Mouse (Mus musculus): ENCODE measurements at regions not wholly inside any gene's neighbourhood (a gene's known extent, or its start where the extent isn't known, plus 50 kb on each side); places are given as distances from the start of the nearest gene placed in this dataset.
A peak's percentile ranks its signal among the peaks of the same experiment; 100 is the strongest.

GRCm38 (mm10) chr3:51002662-51003061 is 221.6 kb upstream of the Noct start:
- ATAC-seq (ENCODE audit: insufficient number of reproducible peaks, low FRiP score, low TSS enrichment): no peak

GRCm38 (mm10) chr3:51003506-51004170 is 220.6 kb upstream of the Noct start:
- no peak for ATAC-seq (ENCODE audit: insufficient number of reproducible peaks, low FRiP score, low TSS enrichment)

GRCm38 (mm10) chr3:51004216-51004615 is 220.0 kb upstream of the Noct start:
- ATAC-seq (ENCODE audit: insufficient number of reproducible peaks, low FRiP score, low TSS enrichment): no peak

- no peak for ATAC-seq (ENCODE audit: insufficient number of reproducible peaks, low FRiP score, low TSS enrichment)
Observed at GRCm38 (mm10) chr3:51009098-51009497, 215.1 kb upstream of the Noct start.

GRCm38 (mm10) chr3:51019650-51020346 is 204.4 kb upstream of the Noct start:
- ATAC-seq (ENCODE audit: insufficient number of reproducible peaks, low FRiP score, low TSS enrichment): no peak

GRCm38 (mm10) chr3:51024655-51025054 is 199.6 kb upstream of the Noct start:
- no peak for ATAC-seq (ENCODE audit: insufficient number of reproducible peaks, low FRiP score, low TSS enrichment)

- no peak for ATAC-seq (ENCODE audit: insufficient number of reproducible peaks, low FRiP score, low TSS enrichment)
Observed at GRCm38 (mm10) chr3:51031821-51032220, 192.4 kb upstream of the Noct start.

- no peak for ATAC-seq (ENCODE audit: insufficient number of reproducible peaks, low FRiP score, low TSS enrichment)
Observed at GRCm38 (mm10) chr3:51033292-51033691, 191.0 kb upstream of the Noct start.

- no peak for ATAC-seq (ENCODE audit: insufficient number of reproducible peaks, low FRiP score, low TSS enrichment)
Observed at GRCm38 (mm10) chr3:51036700-51037306, 187.4 kb upstream of the Noct start.

- ATAC-seq (ENCODE audit: insufficient number of reproducible peaks, low FRiP score, low TSS enrichment): no peak
Observed at GRCm38 (mm10) chr3:51042223-51042846, 181.9 kb upstream of the Noct start.

GRCm38 (mm10) chr3:51048739-51049138 is 175.5 kb upstream of the Noct start:
- ATAC-seq (ENCODE audit: insufficient number of reproducible peaks, low FRiP score, low TSS enrichment): no peak

- no peak for ATAC-seq (ENCODE audit: insufficient number of reproducible peaks, low FRiP score, low TSS enrichment)
Observed at GRCm38 (mm10) chr3:51050156-51050555, 174.1 kb upstream of the Noct start.

- no peak for ATAC-seq (ENCODE audit: insufficient number of reproducible peaks, low FRiP score, low TSS enrichment)
Observed at GRCm38 (mm10) chr3:51055004-51055403, 169.2 kb upstream of the Noct start.

- no peak for ATAC-seq (ENCODE audit: insufficient number of reproducible peaks, low FRiP score, low TSS enrichment)
Observed at GRCm38 (mm10) chr3:51064201-51064600, 160.0 kb upstream of the Noct start.

GRCm38 (mm10) chr3:51066373-51066772 is 157.9 kb upstream of the Noct start:
- ATAC-seq (ENCODE audit: insufficient number of reproducible peaks, low FRiP score, low TSS enrichment): no peak

GRCm38 (mm10) chr3:51072417-51072816 is 151.8 kb upstream of the Noct start:
- ATAC-seq (ENCODE audit: insufficient number of reproducible peaks, low FRiP score, low TSS enrichment): no peak

- no peak for ATAC-seq (ENCODE audit: insufficient number of reproducible peaks, low FRiP score, low TSS enrichment)
Observed at GRCm38 (mm10) chr3:51073003-51073679, 151.1 kb upstream of the Noct start.

GRCm38 (mm10) chr3:51073743-51074319 is 150.4 kb upstream of the Noct start:
- no peak for ATAC-seq (ENCODE audit: insufficient number of reproducible peaks, low FRiP score, low TSS enrichment)

- ATAC-seq (ENCODE audit: insufficient number of reproducible peaks, low FRiP score, low TSS enrichment): peak; percentile 69
Observed at GRCm38 (mm10) chr3:51075219-51075920, 148.9 kb upstream of the Noct start.

- no peak for ATAC-seq (ENCODE audit: insufficient number of reproducible peaks, low FRiP score, low TSS enrichment)
Observed at GRCm38 (mm10) chr3:51078459-51078858, 145.8 kb upstream of the Noct start.
